Mouse (Mus musculus) right cerebral cortex, adult 2 months (tissue): ENCODE measurements around the gene Npepps.
"Not testable (repeated sequence)": the region's sequence is repeated elsewhere in the genome, so short reads cannot be mapped to it uniquely, and the experiment has no call there.

Experiments
- DNase-seq, 2 experiments: peaks; one replicate each; pipeline ENCODE4 v3.0.0; 2021 to 2022; ENCODE audit warnings: low spot score in 2 of 2

Npepps gene

DNA sequence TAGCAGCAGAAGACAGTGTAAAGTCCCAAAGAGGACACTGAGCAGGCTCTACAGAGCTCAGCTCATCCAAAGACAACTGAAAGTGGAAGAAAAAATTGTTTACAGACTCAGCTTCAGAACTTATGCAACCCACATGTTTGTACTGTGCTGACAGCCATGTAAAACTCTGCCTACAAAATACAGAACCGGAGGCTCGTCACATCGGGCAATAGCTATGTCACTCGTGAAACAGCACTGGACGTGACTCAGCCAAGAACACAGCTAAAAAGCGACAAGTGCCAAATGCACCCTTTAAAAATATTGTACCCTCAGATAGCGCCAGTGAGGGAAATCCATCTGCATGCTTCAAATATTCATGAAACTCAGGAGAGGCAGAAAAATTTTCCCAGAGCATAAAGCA is 39.1 kb downstream of the Npepps start:
- peak in 1 of 2 experiments; percentile 41 for DNase-seq

DNA sequence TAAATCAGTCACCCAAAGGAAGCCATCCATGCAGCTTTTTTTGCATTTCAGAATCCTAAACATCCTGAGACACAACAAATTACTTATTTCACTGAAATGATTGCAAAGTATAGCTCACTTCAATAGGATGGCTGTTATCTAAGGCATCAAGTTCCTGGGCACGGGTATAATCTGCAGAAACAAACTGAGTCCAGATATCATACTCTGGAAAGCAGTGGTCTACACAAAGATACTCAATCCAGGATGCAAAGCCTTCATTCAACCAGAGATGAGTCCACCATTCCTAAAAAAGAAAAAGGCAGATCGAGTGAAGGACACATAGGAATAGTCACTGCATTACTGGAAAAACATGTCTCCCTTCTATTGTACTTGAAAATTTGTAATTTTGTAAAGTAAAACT is 42.5 kb downstream of the Npepps start:
- no peak for DNase-seq

DNA sequence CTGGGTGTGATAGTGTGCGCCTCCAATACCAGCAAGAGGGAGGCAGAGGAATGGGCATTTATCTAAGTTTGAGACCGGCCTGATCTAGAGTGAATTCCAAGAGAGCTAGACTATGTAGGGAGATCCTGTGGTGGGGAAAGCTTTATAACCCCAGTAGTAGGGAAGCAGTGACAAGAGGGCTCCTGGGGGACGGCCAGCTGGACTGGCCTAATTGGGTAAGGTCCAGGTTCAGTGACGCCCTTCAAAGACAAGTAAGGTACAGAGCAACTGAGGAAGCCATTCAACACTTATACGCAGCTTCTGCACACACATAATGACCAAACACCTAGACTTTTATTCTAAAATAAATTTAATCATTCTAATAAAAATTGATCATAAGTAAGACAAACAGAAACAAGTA is 48.0 kb downstream of the Npepps start:
- no peak for DNase-seq

DNA sequence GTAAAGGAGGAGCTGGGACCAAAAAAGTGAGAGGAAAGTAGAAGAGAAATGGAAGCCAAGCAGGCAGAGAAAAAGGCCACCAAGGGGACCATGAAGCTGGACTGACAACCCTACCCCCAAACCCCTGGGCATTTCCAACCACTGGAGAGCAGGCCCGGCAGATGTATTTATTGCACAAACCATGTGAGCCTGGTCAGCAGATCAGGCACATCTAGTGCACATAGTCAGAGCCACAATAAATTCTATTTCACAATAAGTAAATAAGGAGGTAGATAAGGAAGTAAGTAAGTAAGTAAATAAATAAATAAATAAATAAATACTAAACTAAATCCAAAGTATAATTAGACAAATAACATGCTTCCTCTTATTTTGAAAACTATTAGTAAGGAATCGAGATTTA is 51.0 kb downstream of the Npepps start:
- no peak for DNase-seq

DNA sequence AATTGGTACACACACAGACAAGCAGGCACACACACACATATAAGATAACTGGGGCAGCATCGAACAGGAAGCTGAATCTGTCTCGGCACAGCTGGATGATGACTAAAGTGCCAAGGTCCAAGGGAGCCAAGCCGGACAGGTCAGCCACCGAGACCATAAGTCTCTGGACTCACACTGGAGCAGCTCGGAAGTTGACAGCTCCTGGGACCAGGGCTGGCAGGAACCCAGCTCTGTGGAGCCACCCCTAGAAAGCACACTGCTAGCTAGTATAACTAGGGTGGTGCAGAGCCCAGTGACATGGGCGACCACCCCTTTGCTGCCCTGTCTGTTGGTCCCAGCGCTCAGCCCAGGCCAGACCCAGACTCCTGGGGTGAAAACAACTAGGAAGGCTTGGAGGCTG is 51.5 kb downstream of the Npepps start:
- DNase-seq, result no peak

DNA sequence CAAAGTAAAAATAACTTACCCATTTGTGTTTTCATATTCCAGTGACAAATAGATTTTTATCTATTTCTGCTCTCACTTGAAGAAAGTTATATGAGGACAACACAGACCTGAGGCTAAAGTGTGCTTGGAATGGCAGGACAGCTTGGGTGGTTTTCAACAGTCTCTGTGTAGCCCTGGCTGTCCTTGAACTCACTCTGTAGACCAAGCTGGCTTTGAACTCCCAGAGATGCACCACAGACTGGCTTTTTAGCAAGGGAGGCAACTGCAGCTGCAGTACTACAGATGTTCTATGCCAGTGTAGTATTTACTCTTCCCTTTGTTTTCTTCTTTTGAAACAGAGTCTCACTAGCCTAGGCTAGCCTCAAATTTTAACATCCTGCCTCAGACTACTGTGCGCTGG is 54.3 kb downstream of the Npepps start:
- DNase-seq, result no peak

DNA sequence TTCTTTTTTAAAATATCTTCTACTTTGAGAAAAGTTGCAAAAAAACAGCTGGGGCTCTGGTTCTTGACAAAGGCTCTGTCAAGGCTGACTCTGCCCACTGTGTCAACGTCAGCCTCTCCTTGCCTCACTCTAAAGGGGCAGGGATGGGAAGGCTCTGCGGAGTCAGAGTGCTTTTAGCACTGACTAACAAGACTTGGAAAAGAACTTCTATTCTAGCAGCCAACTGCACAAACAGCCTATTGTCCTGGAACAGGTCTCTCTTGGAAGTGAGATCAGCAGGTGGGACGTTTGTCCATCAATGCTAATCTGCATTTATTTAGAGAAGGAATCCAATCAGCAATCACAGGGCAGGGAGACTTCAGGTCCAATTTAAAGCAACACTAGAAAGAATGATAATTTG is 57.0 kb downstream of the Npepps start:
- no peak for DNase-seq

DNA sequence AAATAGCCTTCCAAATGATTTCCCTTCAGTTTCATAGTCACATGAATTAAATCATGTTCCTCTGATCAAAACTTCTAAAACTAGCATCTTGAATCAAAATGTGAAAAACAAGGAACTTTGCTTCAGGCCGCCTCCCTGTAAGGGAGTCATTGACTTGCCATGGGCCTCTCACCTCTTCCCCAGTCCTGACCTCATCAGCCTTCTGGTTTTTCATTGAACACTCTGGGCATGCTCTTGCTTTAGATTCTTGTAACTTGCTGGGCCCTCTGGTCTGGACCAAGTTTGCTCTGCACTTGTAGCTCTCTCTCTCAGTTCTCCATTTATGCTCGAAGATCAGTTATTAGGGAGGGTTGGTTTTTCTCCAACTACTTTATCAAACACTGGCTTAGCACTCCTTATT is 58.8 kb downstream of the Npepps start:
- no peak for DNase-seq

DNA sequence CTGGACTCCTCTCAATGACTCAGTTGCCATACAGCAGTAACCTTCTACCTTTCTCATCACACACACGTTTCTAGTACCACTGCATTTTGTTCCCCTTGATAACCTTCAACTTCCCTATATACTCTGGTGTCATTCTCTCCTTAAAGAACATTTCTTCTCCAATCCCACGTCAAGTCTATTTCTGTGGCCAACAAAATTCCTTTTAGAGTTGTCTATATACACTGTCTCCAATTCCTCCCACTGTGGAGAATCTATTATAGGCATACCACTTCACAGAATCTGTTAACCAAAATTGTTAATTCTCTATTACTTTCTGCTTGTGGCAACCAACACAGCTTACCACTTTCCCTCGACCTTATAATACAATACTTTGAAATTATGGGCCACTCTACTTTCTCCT is 60.2 kb downstream of the Npepps start:
- no peak for DNase-seq

DNA sequence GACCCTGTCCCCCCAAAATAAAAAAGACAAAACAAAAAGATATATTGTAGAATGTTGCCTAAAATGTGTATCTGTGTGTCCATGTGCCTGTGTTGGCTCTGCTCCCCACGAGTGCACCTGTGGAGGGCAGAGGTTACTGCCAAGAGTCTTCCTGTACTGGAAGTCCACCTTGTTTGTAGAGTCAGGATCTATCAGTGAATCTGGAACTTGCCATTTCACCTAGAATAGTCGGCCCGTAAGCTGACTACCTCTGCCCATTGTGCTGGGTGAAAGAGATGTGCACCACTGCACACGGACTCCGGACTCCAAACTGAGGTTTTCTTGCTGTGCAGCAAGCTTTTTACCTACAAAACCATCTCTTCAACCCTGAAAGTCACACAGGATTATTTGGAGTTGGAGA is 66.0 kb downstream of the Npepps start:
- no peak for DNase-seq

DNA sequence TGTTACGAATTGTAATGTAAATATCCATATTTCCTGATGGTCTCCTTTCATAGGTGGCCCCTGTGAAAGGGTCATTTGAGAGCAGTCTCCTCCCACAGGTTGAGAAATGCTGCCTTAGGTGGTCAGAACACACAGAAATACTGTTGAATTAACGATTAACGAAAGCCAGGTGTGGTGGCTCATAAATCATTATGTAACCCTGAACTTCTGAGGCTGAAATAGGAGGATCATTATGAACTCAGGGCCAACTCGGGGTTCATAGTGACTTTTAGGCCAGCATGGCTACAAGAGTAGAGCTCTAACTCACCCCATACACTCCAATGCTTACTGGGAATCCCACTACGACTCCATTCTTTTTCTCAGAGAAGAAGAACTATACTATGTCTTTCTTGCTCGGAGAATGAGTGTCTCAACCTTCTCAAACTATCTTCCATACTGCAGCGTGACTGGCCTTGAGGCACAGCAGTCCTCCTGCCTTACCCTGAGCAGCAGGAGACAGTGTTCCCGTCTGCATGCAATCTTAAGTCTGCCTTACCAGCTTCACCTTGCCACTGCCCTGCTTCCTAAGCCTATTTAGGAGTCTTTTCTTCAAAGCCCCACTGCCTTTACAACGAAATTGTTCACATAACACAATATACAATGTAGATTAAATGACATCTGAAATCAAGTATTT is 69.6 kb downstream of the Npepps start:
- DNase-seq, result no peak

DNA sequence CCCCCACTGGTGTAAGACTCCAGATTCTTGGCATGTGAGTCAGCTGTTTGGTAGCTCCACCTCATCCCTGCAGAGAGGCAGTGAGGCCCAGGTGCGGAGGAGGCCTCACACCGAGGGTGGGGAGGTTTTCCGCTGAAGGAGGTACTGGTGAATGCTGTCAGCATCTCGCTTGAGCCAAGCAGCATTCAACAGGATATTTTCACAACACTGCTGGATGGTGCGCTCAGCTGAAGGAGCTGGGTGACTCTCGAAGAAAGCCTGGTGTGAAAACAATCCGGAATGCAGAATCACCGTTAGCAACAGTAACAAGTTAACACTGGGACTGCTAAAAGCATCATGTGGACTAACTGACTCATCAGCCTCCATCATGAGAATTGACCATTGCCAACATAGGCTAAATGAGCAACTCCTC is 73.4 kb downstream of the Npepps start:
- DNase-seq, result peak; percentile 60 to 74

DNA sequence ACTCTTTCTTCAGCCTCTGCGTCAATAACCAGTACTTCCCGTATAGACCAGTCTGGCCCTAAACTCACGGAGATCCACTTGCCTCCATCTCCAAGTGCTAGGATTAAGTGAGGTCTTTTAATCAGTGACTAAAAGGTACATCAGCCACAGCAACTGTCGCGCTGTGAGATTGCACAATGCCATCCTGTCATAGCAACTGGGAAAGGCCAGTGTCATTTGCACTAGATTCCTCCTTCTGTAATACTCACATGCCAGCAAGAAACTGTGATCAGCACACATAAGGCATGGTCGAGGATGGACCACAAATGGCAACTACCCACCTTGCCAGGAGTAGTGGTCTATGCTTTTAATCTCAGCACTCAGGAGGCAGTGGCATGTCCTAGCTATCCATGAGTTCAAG is 80.9 kb downstream of the Npepps start:
- no peak for DNase-seq

DNA sequence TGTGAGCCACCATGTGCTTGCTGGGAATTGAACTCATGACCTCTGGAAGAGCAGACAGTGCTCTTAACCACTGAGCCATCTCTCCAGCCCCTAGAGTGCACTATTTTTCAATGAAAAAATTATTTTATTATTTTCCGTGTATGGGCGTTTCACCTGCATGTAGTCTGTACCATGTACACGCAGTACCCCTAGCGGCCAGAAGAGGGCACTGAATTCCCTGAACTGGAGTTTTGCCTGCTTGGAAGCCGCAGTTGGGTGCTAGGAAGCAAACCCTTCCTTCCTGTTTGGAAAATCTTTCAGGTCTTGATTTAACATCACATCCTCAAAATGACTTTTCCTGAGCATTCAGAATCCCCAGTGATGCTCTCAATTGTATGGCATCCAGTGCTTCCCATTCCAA is 81.8 kb downstream of the Npepps start:
- DNase-seq, result no peak

DNA sequence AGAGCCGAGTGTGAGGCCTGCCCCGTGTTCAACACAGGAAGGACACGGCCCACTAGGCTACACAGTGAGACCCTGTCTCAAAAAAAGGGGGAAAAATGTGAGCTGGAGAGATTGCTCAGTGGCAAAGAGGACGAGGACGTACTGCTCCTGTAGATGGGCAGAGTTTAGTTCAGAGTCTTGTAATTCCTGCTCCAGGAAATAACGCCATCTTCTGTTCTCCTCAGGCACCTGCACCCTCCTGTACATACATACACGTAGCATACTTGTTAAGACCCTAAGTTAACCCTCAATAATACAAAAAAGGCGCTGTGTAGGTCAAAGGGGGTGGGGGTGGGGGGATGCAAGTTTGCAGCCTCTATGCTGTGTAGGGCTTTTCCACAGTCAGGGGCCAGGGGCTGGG is 83.4 kb downstream of the Npepps start:
- no peak for DNase-seq

DNA sequence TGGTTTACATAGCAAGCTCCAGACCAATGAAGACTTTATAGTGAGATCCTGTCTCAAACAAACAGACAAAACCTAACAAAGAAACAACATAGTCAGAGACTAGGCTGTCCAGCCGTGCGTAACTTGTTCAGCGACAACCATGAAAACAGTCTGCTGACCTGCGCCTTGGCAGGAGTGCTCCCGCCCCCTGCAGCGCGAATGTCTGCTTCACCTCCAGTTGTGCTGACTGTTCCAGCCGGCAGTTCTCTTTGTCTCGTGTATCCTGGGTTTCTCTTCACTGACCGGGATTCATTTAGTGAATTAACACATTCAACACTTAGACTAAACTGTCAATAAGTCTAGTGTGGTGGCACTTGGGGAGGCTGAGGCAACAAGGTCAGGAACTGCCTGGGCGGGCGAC is 83.9 kb downstream of the Npepps start:
- DNase-seq, result no peak

DNA sequence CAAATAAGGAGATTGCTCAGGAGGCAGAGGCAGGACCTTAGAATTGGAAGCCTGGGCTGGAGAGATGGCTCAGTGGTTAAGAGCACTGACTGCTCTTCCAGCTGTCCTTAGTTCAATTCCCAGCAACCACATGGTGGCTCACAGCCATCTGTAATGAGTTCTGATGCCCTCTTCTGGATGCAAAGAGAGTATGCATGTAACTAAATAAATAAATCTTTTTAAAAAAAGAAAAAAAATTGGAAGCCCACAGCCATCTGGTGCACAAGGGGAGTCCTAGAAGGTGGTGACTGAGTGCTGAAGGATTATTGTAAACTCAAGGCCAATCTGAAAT is 87.9 kb downstream of the Npepps start:
- no peak for DNase-seq

DNA sequence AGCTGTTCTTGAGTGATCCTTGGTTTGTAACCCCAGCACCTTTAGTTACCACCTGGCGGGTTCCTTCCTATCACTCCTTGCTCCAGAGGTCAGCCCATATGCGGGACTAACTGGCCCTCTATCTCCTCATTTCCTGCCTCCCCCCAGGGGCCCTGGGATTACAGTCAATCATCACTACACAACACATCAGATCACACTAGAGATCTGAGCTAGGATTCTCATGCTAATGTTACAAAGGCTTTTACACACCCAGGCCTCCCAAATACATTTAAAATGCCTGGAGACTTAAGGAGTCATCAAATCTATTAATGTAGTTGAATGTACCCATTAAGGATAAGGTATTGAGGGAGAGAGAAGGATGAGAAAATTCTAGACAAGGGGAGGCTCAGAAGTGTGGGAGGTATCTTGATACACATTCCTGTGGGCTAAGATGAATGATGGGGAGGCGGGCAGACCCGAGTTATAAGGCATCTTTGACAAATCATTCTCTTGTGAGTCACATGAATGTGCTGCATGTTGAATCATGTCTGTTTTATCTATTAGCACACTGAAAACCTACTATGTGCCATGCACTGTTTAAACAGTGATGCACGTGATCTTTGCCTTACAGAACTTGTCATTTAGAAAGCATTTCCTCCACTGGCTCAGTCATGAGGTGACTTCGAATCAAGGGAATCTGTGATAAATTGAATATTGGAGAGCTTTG is 88.4 kb downstream of the Npepps start:
- DNase-seq, result no peak

DNA sequence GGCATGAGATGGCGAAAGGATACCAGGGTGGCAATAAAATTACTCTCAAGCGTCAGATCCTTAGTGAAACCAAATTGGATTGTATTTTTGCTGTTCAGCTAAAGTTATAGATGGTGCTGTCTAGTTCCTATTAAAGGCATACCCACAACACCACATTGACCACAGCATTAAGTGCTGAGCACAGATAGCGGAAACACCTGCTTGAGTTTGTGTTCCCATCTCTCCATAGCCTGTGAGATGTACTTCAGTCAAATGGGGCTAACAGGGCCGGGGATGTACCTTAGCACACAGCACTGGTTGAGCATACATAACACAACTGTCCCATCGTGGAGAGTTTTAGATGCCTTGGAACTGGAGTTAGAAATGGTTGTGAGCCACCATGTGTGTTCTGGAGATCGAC is 89.4 kb downstream of the Npepps start:
- DNase-seq, result no peak

DNA sequence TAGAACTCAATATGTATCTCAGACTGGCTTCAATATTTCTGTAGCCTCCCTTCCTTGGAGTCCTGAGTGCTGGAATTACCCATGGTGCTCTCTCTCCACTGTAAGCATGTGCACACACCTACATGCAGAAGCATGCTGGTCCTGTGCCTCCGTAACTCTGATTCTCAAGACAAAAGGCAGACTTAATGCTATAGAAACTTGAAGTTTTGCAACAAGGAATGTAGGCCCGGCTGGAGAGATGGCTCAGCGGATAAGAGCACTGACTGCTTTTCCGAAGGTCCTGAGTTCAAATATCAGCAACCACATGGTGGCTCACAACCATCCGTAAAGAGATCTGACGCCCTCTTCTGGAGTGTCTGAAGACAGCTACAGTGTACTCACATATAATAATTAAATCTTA is 90.8 kb downstream of the Npepps start:
- DNase-seq, result not testable (repeated sequence)

DNA sequence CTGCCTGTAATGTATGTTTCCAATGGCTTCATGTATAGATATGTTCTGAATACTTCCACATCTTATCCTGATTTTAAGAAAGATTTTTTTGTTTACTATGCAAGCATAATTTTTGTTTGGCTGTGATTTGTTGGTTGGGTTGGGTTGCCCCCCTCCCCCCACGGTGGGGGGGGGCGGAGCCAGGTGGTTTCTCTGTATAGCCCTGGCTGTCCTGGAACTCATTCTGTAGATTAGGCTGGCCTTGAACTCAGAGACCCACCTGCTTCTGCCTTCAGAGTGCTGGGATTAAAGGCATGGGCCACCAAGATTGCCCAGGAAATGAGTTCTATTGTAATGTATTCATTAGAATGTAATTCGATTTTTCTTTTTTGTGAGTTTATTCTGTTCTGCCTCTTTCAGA is 91.2 kb downstream of the Npepps start:
- DNase-seq, result no peak

DNA sequence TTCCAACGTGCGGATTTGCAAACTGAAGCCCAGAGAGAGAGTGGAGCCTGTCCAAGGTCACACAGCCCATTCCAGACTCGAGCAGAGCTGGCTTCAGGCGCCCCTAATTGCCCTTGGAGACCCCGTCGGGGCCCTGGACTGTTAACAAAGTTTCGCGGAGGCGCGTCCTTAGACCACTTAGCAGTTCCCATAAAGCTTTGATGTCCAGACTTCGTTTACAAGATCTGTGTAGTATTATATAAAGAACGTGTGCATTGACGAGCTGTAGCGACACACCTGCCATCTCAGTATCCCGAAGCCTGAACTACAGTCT is 91.8 kb downstream of the Npepps start:
- no peak for DNase-seq

DNA sequence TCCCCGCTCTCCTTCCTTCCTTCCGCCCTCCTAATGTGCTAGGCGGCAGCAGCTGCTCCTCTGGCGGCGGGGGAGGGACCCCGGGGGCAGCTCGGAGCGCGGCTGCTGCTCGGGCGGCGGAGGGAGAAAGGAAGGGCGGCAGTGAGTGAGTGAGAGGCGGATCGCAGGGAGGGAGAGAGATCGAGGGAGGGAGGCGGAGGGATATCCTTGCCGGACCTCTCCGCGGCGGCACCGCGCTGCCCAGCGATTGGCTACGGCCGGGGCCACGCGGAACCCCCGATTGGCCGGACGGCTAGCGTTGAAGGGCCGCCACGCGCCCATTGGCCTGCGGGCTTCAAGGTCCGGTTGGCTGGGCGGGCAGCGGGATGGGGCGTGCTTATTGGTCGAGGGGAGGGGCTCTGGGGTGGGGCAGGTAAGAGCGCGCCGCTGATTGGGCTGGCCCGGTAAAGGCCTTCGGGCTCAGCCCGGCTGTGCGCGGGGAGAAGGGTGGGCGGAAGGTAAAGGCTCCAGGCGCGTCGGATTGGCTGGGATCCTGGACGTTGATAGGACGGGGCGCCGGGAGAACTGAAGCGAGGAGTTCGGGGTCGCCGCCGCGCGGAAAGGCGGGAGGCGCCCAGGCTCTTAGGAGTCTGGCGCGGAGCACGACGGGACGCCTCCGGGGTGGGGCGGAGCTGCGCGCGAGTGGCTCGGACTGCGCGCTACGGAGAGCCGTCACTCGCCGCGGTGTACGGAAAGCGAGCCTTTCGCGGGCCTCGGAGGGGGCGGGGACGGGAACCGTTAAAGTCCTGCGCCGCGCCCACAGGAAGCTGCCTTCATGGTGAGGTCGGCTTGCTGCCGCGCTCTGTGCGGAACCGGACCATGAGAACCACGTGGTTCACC is 92.4 kb downstream of the Npepps start, which contains the start of gene Kpnb1:
Gene Kpnb1, minus strand, starts transcription at position 118 of the 879 bp plus-strand sequence.
- peak; percentile 97 for DNase-seq
